8 mouse cellular contexts compared by ENCODE assay signal in the genomic region with DNA sequence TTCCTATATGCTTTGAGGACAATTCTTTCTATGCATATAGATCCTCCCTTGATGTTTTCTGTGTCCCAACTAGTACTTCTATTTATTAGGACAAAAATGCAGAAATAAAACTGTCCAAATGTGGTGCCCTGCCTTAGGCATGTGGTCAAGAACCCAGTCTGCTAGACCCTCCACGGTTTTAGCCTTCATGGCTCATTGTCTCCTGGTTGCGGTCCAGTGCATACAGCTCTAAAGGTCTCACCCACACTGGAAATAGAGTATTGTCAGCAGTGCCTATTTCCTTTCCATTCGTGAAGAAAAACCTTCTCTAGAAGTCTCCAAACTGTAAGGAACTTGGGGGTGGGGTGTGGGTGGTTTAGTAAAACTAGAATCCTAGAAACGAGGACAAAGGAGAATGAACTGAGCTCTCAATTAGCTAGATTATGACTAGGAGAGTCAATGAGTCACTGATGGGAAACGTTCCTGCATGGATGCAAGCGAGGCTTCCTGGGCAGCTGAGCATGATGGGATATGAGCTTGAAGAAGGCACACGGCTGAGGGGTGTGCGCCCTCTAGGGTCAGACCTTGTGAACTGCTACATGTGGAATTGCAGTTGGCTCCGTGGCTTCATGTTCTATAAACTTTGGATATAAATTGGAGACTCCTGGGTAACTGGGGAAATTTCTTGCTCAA. TPM values are rescaled to one million over a fixed set of nuclear protein-coding genes. Genes with fewer than 3 reads are reported as not detected.
DNase-seq lines count a peak whose midpoint lies in the region; ATAC-seq and TF ChIP-seq lines count a peak whose summit lies in the region.

No protein-coding gene starts in this region.

- no peaks in the 10 kb centered on the region for H3K27me3 ChIP-seq in heart, adult 2 months (ENCODE audit: control insufficient read depth, insufficient read depth, low read length)
- H3K27me3 ChIP-seq in hindbrain, embryonic 14.5 days (ENCODE audit: control insufficient read depth, insufficient read depth, low read length): no peaks in the 10 kb centered on the region
- no peaks in the 10 kb centered on the region for H3K27me3 ChIP-seq in spleen, adult 2 months (ENCODE audit: control insufficient read depth, insufficient read depth, low read length)

- H3K4me2 ChIP-seq in hindbrain, embryonic 14.5 days (replicated peaks): peak overlapping the region; percentile 25

- H3K4me3 ChIP-seq in heart, adult 2 months: no peak overlapping the region
- no peak overlapping the region for H3K4me3 ChIP-seq in hindbrain, embryonic 14.5 days (replicated peaks; ENCODE audit: low read length)
- H3K4me3 ChIP-seq in spleen, adult 2 months (ENCODE audit: extremely low read depth, insufficient read depth, insufficient read length): no peak overlapping the region

- no peak for TF ChIP-seq EP300 in heart, adult 2 months (IDR thresholded peaks at IDR 0.05; ENCODE audit: insufficient read depth, low read depth, low read length)

- no peak overlapping the region for H3K27ac ChIP-seq in heart, adult 2 months
- H3K27ac ChIP-seq in hindbrain, embryonic 14.5 days: no peak overlapping the region
- no peak overlapping the region for H3K27ac ChIP-seq in spleen, adult 2 months (ENCODE audit: insufficient read depth, low read length)

- no peak overlapping the region for H3K9ac ChIP-seq in heart, adult 2 months (ENCODE audit: low read depth, low read length)
- no peak overlapping the region for H3K9ac ChIP-seq in hindbrain, embryonic 14.5 days

- TF ChIP-seq CTCF in heart, adult 2 months (IDR thresholded peaks at IDR 0.05): peak; percentile 82
- peak; percentile 68; the same call in 1 of the 2 replicates for TF ChIP-seq CTCF in spleen, adult 2 months (IDR thresholded peaks at IDR 0.05; ENCODE audit: extremely low read depth, insufficient read depth, insufficient read length, insufficient replicate concordance)

- peak; percentile 21 to 26 for DNase-seq in heart, adult 2 months
- no peak for DNase-seq in heart, postnatal 25 days (ENCODE audit: low spot score)
- DNase-seq in adrenal gland, adult 2 months: peak; percentile 76
- peak; percentile 35 for DNase-seq in embryo, embryonic 9.5 days (ENCODE audit: extremely low spot score)
- DNase-seq in hindbrain, embryonic 14.5 days (ENCODE audit: low spot score): peak; percentile 66
- peak; percentile 68 to 70 for DNase-seq in left cerebral cortex, adult 18-20 months (ENCODE audit: low spot score in 2 of 2)
- no peak for DNase-seq in spleen, adult 2 months (ENCODE audit: low read depth in 1 of 2, low spot score in 2 of 2)

- intact Hi-C loops in heart, adult 2 months (cut with DNase I): no loop called here
- intact Hi-C loops in heart, postnatal 25 days (cut with DNase I): no loop called here

- no peaks in the 10 kb centered on the region for H3K36me3 ChIP-seq in heart, adult 2 months (ENCODE audit: control insufficient read depth, insufficient read depth, low read length)
- H3K36me3 ChIP-seq in hindbrain, embryonic 14.5 days (replicated peaks; ENCODE audit: control insufficient read depth, insufficient read depth): 0 out of 2 replicates have a peak, but pooled peaks cover 5% of the 10 kb centered on the region
- H3K36me3 ChIP-seq in spleen, adult 2 months (ENCODE audit: control insufficient read depth, insufficient read depth, low read length): peaks cover 3% of the 10 kb centered on the region

- H3K79me2 ChIP-seq in heart, adult 2 months (replicated peaks; ENCODE audit: control insufficient read depth, insufficient read depth, low read length): no peaks in the 10 kb centered on the region

- no peak for TF ChIP-seq POLR2A in heart, adult 2 months (IDR thresholded peaks at IDR 0.05; ENCODE audit: insufficient read depth, low read depth, low read length)
- TF ChIP-seq POLR2A in spleen, adult 2 months (IDR thresholded peaks at IDR 0.05; ENCODE audit: low read depth, low read length): no peak

- H3K9me3 ChIP-seq in hindbrain, embryonic 14.5 days (ENCODE audit: control insufficient read depth, low read length): no peaks in the 10 kb centered on the region

- 37% methylated on average over 9 of the region's 9 CpGs for WGBS in heart, adult 2 months
- 34% methylated on average over 9 of the region's 9 CpGs for WGBS in hindbrain, embryonic 14.5 days
- WGBS in spleen, adult 2 months: 48% methylated on average over 9 of the region's 9 CpGs

- no peak for ATAC-seq in hindbrain, embryonic 14.5 days (ENCODE audit: low FRiP score)
- peak; percentile 94 for ATAC-seq in megakaryocyte progenitor cell, adult 5-6 weeks (replicated peaks; ENCODE audit: poor library complexity)

- H3K4me1 ChIP-seq in heart, adult 2 months (ENCODE audit: control insufficient read depth, insufficient read depth, low read length): peaks cover 1% of the 10 kb centered on the region; the same call in 1 of the 2 replicates
- peaks cover 12% of the 10 kb centered on the region for H3K4me1 ChIP-seq in hindbrain, embryonic 14.5 days (replicated peaks; ENCODE audit: control insufficient read depth, insufficient read depth, low read length)
- H3K4me1 ChIP-seq in spleen, adult 2 months (ENCODE audit: control insufficient read depth, insufficient read depth, insufficient read length): peaks cover 3% of the 10 kb centered on the region; the same call in 1 of the 2 replicates

RNA-seq across cellular contexts. Expression of gene Cfap44, which starts 2.6 kb away (rescaled TPM):
- not detected for total RNA-seq in heart, adult 2 months (2021)
- 0.55 TPM in 1 of 2 replicates, not detected in the other for polyA plus RNA-seq in heart, adult 2 months (2012; rRNA removed)
- not detected for total RNA-seq in heart, postnatal 25 days (2021)
- under 1 TPM; 0.28 to 0.58 TPM for total RNA-seq in adrenal gland, adult 2 months (2021)
- polyA plus RNA-seq in adrenal gland, adult 2 months (2012; rRNA removed): 0.08 and 0.47 TPM in 2 replicates
- polyA plus RNA-seq in hindbrain, embryonic 14.5 days (2014; fragmentation: Nextera tagmentation; extraction: Ambion mirVana): 7.8 and 11.0 TPM in 2 replicates
- total RNA-seq in left cerebral cortex, adult 18-20 months (2021): 1 to 10 TPM; 3.8 to 4.0 TPM
- total RNA-seq in megakaryocyte progenitor cell, adult 5-6 weeks (2015): not detected in 2 replicates
- 0.30 TPM in 1 of 2 replicates, not detected in the other for total RNA-seq in megakaryocyte progenitor cell, adult 5-6 weeks (2017)
- polyA plus RNA-seq in spleen, adult 2 months (2012; rRNA removed): not detected in 2 replicates

RNA-seq across cellular contexts. Expression of gene Spice1, which starts 45.1 kb away (rescaled TPM):
- total RNA-seq in heart, adult 2 months (2021): 1 to 10 TPM; 9.3 to 10.0 TPM
- polyA plus RNA-seq in heart, adult 2 months (2012; rRNA removed): 4.5 and 6.5 TPM in 2 replicates
- total RNA-seq in heart, postnatal 25 days (2021): 10 to 100 TPM in 1 of 2 experiments, 1 to 10 TPM in 1; 8.7 to 11.7 TPM
- 10 to 100 TPM; 14.9 to 26.9 TPM for total RNA-seq in adrenal gland, adult 2 months (2021)
- polyA plus RNA-seq in adrenal gland, adult 2 months (2012; rRNA removed): 4.4 and 4.9 TPM in 2 replicates
- 14.6 and 19.9 TPM in 2 replicates for polyA plus RNA-seq in hindbrain, embryonic 14.5 days (2014; fragmentation: Nextera tagmentation; extraction: Ambion mirVana)
- total RNA-seq in left cerebral cortex, adult 18-20 months (2021): 10 to 100 TPM; 18.6 to 22.0 TPM
- total RNA-seq in megakaryocyte progenitor cell, adult 5-6 weeks (2015): 18.5 and 23.9 TPM in 2 replicates
- 15.3 and 21.1 TPM in 2 replicates for total RNA-seq in megakaryocyte progenitor cell, adult 5-6 weeks (2017)
- polyA plus RNA-seq in spleen, adult 2 months (2012; rRNA removed): 5.2 and 6.4 TPM in 2 replicates

RNA-seq across cellular contexts. Expression of gene Sidt1, which starts 59.0 kb away (rescaled TPM):
- total RNA-seq in heart, adult 2 months (2021): under 1 TPM; 0.32 to 0.37 TPM
- polyA plus RNA-seq in heart, adult 2 months (2012; rRNA removed): 0.76 and 1.3 TPM in 2 replicates
- under 1 TPM; 0.23 to 0.31 TPM for total RNA-seq in heart, postnatal 25 days (2021)
- total RNA-seq in adrenal gland, adult 2 months (2021): 10 to 100 TPM in 1 of 2 experiments, 1 to 10 TPM in 1; 8.5 to 10.3 TPM
- polyA plus RNA-seq in adrenal gland, adult 2 months (2012; rRNA removed): 6.3 and 8.4 TPM in 2 replicates
- 14.3 and 19.7 TPM in 2 replicates for polyA plus RNA-seq in hindbrain, embryonic 14.5 days (2014; fragmentation: Nextera tagmentation; extraction: Ambion mirVana)
- 10 to 100 TPM; 41.6 to 41.8 TPM for total RNA-seq in left cerebral cortex, adult 18-20 months (2021)
- not detected in 2 replicates for total RNA-seq in megakaryocyte progenitor cell, adult 5-6 weeks (2015)
- total RNA-seq in megakaryocyte progenitor cell, adult 5-6 weeks (2017): 0.08 TPM in 1 of 2 replicates, not detected in the other
- 21.9 and 22.8 TPM in 2 replicates for polyA plus RNA-seq in spleen, adult 2 months (2012; rRNA removed)

Comparison
In these comparisons a context has a peak if more than half of its experiments do, and no peak if none do; other contexts are left out.
1. DNase-seq: peak in heart, adult 2 months (2 of 2), adrenal gland, adult 2 months (single experiment), embryo, embryonic 9.5 days (single experiment), hindbrain, embryonic 14.5 days (single experiment) and left cerebral cortex, adult 18-20 months (2 of 2); none in heart, postnatal 25 days (single experiment) and spleen, adult 2 months (0 of 2).
2. RNA of gene Sidt1, which starts 59.0 kb away (total RNA-seq): 41.6 to 41.8 TPM in left cerebral cortex, adult 18-20 months and 8.5 to 10.3 TPM in adrenal gland, adult 2 months; 0.32 to 0.37 TPM in heart, adult 2 months, 0.23 to 0.31 TPM in heart, postnatal 25 days and 0.08 TPM in megakaryocyte progenitor cell, adult 5-6 weeks; every median in the first group is over 4 times any median in the second.